Mouse (Mus musculus): ENCODE measurements around the gene Bahcc1.

Gene Bahcc1

DNA sequence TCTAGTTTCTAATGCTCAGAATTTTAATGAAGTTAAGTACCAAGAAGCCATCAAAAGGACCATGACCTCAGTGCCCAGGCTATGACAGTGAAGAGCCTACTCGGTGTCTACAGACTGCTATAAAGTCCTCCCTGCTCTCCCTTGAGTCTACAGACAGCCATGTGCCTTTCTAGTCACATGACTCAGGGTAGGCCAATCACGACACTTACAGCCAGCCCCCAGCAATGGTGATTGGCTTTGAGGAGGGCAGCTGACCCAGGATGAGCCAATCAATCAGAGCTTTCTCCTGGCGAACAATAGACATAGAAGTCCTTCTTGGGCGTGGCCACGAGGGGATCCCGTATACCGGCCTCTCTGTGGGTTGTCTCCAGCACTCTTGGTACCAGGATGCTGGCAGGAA is 65.0 kb downstream of the Bahcc1 start:
- peak; percentile 89 for DNase-seq (ENCODE audit: low spot score)

DNA sequence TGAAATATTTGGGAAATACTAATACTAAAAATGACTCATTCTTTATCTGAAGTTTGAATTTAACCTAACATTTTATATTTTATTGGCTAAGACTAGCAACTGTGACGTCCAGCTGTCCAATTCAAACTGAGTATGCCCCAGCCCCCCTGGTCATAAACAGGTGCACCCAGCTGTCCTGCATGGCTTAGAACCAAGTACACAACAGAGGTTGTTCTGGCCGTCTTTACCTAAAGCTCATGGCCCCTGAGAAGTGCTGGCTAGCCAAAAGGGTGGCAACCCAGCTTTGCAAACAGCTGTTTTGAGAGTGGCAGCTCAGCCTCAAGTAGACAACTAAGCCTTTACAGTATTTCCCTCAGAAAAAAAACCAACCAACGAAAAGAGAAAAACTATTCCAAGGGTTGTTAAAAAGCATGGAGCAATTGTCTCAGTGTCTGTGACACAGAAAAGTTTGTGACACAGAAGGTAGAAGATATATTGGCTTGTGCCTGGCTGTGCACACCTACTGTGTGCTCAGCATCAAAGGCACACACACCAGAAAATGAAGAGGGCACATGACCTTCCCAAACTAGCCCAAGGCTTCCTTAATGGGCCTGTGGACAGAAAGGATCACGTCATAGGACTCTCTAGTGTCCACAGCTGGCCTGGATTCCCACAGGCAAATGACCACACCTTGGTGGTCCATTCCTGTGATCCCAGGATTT is 65.8 kb downstream of the Bahcc1 start:
- no peak for DNase-seq (ENCODE audit: low spot score)

DNA sequence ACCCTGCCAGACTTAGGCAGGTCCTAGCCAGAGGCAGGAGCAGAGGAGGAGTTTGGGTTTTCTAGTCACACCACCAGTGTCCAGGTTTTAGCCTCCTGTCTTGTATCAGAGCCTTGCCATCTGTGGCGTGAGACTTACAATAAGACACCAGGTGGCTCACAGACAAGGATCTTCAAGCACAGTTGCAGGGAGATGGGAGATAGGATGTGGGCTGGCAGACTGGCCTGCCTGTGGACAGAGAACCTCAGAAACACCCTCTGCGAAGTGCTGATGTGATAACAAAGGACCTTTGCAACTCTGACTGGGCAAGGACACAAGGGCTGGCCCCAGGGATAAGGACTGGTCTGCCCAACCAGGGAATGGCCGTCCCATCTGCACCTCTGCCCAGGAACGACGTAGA is 66.7 kb downstream of the Bahcc1 start:
- DNase-seq (ENCODE audit: low spot score): no peak

DNA sequence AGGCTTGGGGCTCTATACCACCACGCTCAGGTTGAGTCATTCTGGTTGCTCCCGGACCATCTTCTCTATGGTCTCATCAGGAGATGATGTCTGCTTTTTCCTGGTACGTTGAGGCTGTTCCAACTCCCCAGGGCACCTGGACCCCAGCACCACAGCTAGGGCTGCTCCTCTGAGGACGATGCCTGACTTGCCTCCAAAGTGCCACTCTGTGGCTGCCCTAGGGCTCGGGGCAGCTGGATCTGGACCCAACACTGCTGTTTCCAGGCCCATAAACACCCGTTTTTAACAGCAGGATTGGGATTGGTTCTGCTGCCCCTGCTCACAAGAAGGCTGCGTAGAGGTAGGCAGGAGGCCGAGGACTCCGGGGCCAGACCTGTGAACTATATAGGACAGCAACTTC is 70.4 kb downstream of the Bahcc1 start:
- no peak for DNase-seq (ENCODE audit: low spot score)

DNA sequence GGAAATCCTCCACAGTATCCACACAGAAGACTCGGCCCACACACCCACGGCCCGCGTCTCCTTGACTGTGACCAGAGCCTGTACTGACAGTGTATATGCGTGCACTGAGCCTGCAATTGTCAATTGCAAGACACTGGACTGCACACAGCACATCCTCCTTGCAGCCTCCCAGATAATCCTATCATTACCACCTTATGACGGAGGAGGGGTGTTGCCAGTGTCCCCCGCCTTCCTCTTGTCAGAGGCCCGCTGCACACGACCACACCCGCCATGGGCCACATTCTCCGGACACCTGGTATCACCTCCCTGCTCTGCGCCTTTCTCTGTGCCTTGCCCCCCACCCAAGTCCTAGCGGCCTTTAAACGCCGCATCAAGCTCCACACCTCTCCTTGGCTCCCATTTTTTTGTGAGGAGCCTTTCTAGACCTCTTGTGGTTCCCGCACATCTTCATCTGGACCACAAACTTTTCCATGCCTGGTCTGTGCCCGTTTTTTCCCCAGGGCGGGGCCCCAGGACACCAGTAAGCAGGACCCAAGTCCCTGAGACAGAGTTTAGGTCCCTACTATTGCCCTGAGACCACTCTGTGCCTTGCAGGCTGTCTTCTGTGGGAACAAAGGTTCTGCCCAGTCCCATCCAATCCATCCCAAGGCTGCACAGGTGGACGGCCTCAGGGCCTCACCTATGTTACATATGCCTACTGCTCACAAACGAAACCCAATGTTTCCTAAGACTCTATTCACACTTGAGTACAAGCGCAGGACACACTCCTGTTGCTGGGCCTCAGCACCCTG is 71.0 kb downstream of the Bahcc1 start:
- DNase-seq (ENCODE audit: low spot score): no peak

DNA sequence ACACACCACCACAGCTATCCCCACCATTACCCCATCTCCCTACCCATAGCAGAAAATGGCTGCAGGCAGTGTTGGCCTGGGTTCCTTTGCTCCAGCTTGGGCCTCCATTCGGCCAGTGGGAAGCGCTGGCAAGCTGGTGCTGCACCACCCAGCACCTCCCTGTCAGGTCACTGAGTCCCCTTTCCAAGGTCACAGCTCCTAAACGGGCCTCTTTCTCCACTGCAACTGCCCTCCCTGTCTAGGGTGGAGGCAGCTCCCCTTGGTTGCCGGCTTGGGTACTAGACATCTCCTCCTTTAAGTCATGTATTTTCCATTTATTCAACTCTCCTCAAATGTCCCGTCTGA is 71.6 kb downstream of the Bahcc1 start:
- DNase-seq (ENCODE audit: low spot score): no peak

DNA sequence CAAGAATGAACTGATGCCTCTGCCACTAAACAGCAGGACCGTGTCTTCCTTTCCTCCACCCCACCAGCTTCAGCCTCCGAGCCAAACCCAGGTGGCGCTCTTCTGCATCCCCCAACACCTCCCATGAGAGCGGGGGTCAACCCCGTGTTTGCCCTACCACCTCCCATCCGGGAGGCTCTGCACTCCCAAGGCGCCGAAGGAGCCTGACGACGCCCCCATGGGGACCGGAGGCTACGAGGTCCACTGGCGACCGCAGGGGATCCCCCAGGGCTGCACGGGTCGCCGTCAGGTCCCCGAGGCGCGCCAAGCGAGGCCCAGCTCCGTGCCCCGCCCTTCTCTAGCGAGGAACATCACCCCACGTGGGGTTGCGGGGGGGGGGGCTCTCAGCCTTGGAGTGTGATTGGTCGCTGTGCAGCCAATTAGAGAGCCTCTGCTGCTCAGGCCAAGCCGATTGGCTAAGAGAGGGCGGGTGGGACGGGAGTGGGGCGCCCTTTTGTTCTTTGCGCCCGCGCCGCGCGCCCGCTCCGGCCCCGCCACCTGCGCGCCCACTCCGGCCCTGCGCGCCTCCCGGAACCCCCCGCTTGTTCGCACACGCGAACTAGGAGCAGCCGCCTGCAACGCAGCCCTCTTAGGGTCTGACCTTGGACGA is 72.3 kb downstream of the Bahcc1 start:
- peak; percentile 89 for DNase-seq (ENCODE audit: low spot score)

DNA sequence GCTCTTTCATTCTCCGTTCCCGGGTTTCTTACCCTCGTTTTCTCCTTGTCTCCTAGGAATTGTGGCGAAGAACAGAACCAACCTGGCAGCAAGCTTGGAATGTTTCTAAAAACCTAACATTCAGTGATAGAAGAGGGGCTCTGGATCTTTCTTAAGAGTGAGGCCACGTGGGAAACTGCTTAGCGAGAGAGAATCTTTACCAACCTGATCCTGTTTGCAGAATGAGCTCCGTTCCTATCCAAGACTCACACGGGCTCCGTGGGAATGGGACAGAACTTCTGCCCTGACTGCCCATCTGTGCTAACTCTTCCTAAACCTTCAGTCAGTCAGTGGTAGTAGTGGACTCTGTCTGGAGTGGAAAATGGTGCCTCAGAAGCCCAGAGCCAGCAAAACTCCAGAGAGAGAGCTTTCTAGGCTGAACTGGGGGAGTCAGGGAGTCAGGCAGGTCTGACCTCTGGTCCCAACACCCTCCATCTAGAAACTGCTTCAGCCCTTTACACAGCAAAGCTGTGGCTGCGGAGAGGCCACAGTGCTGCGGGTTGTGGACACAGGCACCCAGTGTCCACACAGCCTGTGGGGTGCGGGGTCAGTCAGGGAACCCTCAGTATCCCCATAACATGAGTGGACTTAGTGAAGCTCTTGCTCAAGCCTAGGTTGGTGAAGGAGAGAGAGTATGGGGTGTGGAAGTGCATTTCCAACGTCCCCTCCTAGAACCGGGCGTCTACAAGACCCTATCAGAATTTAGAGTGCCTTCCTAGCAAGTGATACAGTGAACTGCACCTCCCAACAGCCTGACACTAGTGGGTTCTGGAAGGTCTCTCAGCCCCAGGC is 73.0 kb downstream of the Bahcc1 start:
- DNase-seq (ENCODE audit: low spot score): no peak

DNA sequence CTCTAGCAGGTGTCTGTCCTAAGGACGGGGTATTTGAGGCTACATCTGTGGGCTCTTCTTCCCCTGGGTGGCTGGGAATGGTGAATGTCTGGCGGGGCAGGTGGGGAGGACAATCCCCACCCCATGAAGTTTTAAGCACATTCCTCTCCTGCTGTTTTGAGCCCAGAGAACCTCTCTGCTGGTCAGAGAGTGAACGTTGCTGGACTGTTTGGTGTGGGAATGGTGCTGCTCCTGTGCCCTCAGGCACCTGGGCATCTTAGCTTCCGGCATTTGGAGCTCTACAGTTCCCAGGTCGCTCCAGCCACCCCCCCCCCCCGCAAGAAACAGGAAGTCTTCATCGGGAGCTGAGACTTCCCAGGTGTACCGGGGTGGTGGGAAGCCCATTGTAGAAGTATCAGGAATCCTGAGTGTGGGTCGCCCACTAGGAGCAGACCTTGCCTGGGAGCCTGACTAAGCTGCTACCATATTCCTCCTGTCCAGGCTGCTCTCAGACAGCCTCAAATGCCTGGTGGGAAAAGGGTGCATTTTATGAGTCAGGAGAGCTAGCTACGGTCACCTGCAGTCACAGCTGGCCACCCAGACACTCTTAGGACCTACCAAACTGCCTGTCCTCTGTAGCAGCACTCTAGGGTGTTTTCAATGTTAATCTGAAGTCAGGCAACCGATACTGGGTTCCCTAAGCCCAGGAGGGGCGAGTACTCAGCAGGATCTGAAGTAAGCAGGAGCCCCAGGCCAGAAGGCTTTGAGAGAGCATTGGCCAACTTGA is 73.8 kb downstream of the Bahcc1 start:
- no peak for DNase-seq (ENCODE audit: low spot score)

DNA sequence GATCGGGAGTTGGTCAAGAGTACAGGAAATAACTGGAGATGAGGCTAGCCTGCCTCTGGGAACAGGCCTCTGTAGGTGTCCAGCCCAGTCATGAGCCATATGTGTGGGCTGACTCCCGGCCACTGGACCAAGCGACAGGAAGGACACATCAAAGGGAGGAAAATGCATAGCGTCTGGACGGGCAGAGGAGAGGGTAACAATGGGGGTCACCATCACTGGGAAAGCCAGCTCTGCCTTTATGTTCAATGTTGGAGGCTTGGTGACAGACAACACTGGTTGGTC is 74.3 kb downstream of the Bahcc1 start:
- no peak for DNase-seq (ENCODE audit: low spot score)

DNA sequence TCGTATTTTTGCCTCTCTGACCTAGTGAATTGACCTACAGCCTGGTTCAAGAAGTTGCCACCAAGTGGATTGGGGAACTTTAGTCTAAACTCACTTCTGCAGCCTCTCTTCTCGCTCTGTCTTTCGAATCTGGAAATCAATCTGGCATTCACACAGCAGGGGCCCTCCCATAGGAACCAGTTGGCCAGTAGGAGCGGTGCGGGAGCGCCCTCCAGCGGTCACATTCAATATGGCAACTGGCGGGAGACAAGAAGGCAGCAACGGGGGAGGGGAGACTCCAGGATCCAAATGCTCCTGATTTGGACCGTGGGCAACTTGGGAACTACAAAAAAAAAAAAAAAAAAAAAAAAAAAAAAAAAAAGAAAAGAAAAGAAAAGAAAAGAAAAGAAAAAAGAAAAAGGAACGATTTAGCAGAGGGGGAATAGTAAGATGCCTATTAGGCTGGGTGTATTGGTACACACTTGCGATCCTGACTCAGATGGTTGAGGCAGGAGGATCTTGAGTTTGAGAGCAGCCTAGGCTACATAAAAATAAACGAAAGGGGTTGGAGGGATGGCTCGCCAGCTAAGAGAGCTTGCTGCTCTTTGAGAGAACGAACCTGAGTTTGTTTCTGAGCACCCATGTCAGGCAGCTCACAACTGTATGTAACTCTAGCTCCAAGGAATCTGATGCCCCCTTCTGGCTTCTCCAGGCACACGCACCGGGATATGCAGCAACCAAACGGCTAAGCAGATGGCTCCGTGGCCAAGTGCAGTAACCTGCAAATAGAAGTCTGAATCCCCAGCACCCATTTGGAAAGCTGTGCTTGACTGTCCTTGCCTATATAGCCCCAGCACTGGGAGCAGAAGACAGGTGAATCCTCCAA is 75.1 kb downstream of the Bahcc1 start:
- DNase-seq (ENCODE audit: low spot score): peak; percentile 88

DNA sequence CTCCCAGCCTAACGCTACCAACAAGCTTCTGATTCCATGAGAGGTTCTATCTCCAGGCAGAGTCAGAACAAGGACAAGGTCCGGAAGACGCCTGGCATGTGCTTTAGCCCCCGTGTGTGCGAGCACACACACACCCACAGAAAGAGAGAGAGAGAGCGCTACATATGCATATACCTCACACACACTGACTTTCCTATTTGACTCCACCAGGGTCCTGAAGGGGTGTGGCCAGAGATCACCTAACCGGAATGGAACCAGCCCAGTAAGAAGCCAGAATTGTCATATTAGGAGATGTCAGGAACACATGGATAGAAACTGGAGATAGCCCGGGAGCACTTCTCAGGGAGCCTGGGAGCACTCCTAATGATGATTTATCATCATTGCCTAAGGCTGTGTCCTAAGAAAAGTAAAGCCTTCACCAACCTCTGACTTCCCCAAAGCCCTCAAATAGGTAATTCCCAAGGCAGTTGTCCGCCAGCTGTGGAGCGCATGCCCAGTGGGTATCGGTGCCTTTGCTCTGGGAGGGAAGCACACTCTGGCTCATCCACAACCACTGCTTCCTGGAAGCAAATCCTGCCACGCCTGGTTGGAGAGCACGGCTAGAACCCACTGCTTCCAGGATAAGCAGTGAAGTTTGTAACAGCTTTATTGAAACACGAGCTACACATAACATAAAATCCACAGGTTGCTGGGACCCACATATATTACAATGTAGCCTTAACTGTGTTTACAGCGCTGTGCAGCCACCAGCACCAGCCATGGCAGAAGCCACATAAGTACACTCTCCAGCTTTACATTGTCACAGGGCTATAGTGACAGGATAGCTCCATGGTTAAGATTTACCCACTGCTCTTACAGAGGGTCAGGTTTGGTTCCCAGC is 75.9 kb downstream of the Bahcc1 start:
- peak; percentile 9 for DNase-seq (ENCODE audit: low spot score)

DNA sequence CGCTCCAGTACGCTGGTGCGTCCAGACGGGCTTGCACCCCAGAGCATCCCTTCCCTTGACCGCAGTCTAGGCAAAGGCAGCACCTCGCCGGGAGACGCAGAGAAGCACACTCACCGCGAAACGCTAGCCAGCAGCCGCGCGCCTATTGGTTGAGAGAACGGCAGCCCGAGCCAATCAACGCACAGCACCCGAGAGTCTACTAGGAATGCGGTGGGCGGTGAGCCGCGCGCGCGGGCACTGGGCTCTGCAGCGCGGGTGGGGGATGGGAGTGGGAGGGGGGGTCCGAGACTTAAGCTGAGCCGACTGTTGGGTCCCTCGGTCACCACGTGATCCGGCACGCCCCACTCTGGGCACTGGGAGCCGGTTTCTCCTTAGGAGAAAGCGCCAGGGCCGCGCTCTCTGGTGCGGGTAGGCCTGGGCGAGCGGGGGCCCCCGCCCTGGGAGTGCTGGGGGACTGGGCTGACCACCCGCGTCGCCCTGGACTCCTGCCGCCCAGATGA is 78.1 kb downstream of the Bahcc1 start:
- peak; percentile 93 for DNase-seq (ENCODE audit: low spot score)

DNA sequence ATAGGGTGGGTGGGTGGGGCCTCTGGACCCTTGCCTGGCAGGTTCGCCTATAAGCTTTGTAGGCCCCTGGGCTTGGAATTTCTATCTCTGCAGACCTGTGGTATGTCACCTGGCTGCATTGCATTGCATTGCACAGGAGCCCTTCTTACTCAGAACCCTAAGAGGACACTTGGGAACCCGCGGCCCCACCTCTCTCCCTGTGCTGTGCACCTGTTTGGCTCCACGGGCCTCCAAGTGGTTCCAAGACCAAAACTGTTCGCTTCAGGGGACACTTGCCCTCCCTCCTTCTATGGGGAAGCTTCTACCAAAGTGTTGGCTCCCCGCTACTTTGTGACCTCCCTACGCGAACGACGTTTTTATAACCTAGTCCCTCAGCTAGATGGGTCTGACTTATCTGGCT is 78.8 kb downstream of the Bahcc1 start:
- no peak for DNase-seq (ENCODE audit: low spot score)

DNA sequence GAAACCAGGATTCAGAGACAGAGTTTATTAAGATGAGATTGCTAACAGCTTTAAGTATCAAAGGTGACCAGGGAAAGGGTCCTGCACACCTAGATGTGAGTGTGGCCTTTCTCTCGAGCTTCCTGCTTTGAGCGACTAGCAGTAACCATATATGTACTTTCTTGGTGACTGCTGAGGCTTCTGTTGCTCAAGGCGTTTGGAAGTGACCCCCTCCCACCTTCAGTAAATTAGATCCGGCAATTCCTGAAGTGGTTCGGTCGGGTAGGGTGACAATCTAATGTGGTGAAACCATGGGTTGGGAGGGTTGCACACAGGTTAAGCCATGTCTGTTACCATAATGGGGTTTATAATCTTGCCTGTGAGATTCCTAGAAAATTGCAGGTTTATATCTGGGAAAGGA is 79.3 kb downstream of the Bahcc1 start:
- DNase-seq (ENCODE audit: low spot score): no peak

DNA sequence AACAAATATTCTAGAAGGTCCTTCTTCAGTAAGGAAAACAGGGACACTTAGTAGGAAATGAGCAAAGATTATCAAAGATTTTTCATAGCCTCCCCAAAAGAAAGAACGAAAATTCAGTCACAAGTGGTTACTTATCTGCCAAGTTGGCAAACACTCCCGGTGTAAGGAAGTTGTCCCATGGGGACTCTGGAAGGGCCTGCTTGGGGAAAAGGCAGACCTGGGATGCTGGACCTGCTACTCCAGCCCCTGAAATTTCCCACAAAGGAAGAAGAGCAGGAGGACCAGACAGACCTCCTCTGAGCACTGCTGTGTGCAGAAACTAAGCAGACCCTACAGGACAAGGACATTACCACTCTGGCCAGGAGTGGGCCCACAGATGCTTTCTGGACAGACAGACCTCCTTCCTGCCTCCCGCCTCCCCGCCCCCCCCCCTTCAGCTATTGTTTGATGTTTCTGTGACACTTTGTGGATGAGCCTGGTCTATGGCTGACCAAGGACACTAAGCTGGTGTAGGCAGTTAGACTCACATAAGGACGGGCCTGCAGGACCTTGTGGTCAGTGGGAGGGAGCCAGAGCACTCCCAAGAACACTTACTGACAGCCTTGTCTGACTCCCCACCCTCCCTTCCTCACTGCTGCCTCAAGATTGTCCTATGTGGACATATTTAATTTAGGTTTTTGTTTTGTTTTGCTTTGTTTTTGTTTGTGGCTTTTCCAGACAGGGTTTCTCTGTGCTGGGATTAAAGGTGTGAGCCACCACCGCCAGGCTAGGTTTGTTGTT is 81.3 kb downstream of the Bahcc1 start:
- no peak for DNase-seq (ENCODE audit: low spot score)

DNA sequence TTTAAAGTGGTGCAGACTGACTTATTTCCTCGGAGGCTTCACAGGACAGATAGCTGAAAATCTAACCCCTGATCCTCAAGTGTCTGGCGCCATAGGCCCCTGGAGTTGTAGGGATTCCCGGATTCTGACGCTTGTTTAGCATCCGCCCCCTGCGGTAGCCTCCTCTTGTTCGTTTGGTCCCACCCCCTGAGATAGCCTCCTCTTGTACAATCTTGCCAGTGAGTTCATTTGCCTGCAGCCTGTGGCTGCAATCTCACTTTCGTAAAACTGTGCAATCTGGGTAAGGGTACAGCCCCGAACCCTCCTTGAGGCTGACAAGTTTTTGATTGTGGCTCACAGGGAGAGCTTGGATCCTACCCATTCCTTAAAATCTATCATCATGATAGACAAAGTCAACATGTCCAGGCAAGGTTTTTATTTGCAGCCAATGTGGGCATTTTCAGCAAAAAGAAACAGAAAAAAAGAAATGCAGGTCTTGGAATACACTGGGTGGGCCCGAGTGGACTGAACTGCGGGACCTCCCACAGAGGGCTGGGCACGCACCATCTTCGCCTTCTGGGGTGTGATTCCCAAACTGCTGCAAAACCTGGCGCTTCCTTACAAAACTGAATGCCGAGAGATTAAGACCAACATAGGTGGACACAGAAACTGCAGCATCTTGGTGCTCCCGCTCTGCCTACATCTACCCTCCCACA is 82.1 kb downstream of the Bahcc1 start:
- DNase-seq (ENCODE audit: low spot score): no peak

DNA sequence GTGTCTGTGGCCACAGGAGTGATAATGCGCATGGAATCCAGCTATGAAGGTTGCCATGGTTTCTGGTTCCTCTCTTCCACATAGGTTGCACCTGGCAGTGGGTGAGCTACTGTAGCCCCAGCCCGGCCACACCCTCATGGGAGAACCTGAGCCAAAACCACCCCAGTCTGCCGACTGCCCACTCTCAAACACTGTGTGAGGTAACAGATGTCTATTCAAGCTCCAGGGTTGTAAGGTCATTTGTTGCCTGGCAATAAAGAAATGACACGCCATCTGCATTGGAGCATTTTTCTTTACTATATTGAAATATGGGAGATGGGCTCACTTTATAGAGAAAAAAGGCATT is 82.6 kb downstream of the Bahcc1 start:
- no peak for DNase-seq (ENCODE audit: low spot score)

Data from testis, postnatal 14 days (tissue).